Mouse (Mus musculus): Measurements from ENCODE around the gene 1700001O22Rik.

1700001O22Rik gene

GRCm38 (mm10) chr2:30803604-30804003 is at the start of gene 1700001O22Rik:
Gene 1700001O22Rik, minus strand, starts transcription at chr2:30803661.
- DNase-seq: no peak

- no peak for DNase-seq
Measured at GRCm38 (mm10) chr2:30852771-30853313, 49.4 kb upstream of the 1700001O22Rik start.

GRCm38 (mm10) chr2:30850581-30850980 is 47.1 kb upstream of the 1700001O22Rik start:
- DNase-seq: no peak

- no peak for DNase-seq
Measured at GRCm38 (mm10) chr2:30848184-30848583, 44.7 kb upstream of the 1700001O22Rik start.

GRCm38 (mm10) chr2:30846723-30847122 is 43.3 kb upstream of the 1700001O22Rik start:
- DNase-seq: no peak

GRCm38 (mm10) chr2:30846236-30846635 is 42.8 kb upstream of the 1700001O22Rik start:
- DNase-seq: no peak

GRCm38 (mm10) chr2:30845152-30846070 is 42.0 kb upstream of the 1700001O22Rik start:
- no peak for DNase-seq

GRCm38 (mm10) chr2:30842615-30843014 is 39.2 kb upstream of the 1700001O22Rik start:
- no peak for DNase-seq

GRCm38 (mm10) chr2:30836238-30836990 is 33.0 kb upstream of the 1700001O22Rik start:
- DNase-seq: no peak

- DNase-seq: no peak
Measured at GRCm38 (mm10) chr2:30834373-30835022, 31.0 kb upstream of the 1700001O22Rik start, which contains the start of gene Prrx2. Gene Prrx2, plus strand, starts transcription at chr2:30834972.

GRCm38 (mm10) chr2:30833644-30834043 is 30.2 kb upstream of the 1700001O22Rik start:
- no peak for DNase-seq

GRCm38 (mm10) chr2:30830283-30830795 is 26.9 kb upstream of the 1700001O22Rik start, which contains the start of gene Asb6:
Gene Asb6, minus strand, starts transcription at chr2:30830333.
- no peak for DNase-seq

GRCm38 (mm10) chr2:30829315-30829714 is 25.9 kb upstream of the 1700001O22Rik start:
- no peak for DNase-seq

- DNase-seq: peak; percentile 88
Measured at GRCm38 (mm10) chr2:30827749-30828475, 24.5 kb upstream of the 1700001O22Rik start.

- no peak for DNase-seq
Measured at GRCm38 (mm10) chr2:30826825-30827748, 23.6 kb upstream of the 1700001O22Rik start.

GRCm38 (mm10) chr2:30823385-30824153 is 20.1 kb upstream of the 1700001O22Rik start:
- no peak for DNase-seq

GRCm38 (mm10) chr2:30822460-30822859 is 19.0 kb upstream of the 1700001O22Rik start:
- no peak for DNase-seq

- no peak for DNase-seq
Measured at GRCm38 (mm10) chr2:30821073-30821472, 17.6 kb upstream of the 1700001O22Rik start.

GRCm38 (mm10) chr2:30819873-30820272 is 16.4 kb upstream of the 1700001O22Rik start:
- no peak for DNase-seq

- no peak for DNase-seq
Measured at GRCm38 (mm10) chr2:30816383-30816782, 12.9 kb upstream of the 1700001O22Rik start.

Data from cerebellum, adult 11-12 months (tissue).